Mouse (Mus musculus) ovary, postnatal 14 days (tissue): ENCODE data around the gene Klhl21.

Source experiments
- DNase-seq: peaks from one replicate; pipeline ENCODE4 v3.0.0; 2022; ENCODE audit warnings: low spot score

Klhl21 gene

DNA sequence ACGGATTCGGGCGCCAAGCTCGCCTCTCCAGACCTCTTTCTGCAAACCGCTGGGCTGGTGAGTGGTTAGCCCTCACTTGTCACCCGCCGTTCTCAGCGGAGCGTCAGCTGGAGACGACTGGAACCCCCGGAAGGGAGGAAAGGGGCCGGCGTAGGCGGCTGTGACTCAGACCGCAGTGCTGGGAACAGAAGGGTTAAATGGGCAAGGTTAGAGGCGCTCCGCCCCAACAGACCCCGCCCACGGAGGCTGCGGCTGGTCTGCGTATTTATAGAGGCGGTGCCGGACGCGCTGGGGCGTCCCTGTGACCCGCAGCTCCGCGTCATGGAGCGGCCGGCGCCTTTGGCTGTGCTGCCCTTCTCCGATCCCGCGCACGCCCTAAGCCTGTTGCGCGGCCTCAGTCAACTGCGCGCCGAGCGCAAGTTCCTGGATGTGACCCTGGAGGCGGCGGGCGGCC lies at the start of gene Klhl21:
Klhl21 (plus strand) TSS at position 182 of the 454 bp plus-strand sequence.
- peak; percentile 86 for DNase-seq

DNA sequence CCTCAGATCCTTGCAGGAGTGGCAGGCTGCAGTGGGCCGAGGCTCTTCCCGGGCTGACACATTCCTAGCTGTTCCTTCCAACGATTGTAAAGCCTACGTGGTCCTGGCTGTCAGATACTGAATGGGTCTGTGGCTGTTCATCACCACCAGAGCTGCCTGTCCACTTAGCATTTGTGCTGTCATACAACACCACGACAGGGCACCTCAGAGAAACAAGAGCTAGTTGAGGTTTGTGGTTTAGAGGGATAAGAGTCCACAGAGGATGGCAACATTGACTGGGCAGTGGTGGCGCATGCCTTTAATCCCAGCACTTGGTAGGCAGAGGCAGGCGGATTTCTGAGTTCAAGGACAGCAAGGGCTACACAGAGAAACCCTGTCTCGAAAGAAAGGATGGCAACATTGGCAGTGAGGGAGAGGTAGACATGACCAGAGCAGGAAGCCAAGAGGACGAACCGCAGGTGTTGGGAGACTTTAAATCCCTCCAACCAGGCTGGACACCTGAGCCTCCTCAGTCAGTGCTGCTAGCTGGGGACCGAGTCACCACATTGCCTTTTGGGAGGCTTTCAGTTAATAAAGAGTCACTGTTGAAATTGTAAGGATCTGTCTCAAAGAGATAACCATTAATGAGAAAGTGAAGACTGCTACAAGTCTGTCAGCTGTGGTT lies 48.6 kb upstream of the Klhl21 start:
- no peak for DNase-seq

DNA sequence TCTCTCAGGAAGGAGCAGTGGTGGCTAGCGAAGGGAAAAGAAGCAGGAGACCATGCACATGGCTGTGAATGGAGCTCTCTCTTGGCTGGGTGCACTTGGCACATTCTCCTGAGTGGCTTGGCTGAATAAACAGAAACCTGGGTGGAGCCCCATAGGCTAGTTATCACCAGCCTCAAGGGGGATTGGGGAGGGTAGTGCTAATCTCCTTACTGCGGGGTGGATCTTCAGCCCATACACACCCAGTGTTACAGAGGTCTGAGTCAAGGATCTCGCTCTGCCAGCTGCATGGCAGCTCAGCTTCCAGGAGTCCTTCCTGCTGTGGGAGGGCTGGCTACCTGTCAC lies 48.1 kb upstream of the Klhl21 start:
- no peak for DNase-seq

DNA sequence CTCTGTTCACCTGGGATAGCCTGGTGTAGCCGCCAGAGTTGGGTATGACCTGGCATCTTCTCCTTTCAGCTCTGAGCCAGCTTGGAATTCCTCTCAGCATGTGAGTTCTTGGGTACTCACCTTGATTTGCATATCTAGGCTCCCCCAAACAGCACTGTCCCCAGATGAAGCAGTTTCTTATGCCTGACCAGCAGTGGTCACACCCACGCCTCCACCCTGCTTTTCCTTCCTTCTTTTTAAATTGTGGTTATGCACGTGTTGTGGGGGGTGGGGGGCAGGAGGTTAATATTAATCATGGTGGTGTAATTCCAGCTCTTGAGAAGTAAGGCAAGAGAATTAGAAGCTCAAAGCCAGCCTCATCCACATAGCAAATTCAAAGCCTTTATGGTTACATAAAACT lies 45.8 kb upstream of the Klhl21 start:
- no peak for DNase-seq

DNA sequence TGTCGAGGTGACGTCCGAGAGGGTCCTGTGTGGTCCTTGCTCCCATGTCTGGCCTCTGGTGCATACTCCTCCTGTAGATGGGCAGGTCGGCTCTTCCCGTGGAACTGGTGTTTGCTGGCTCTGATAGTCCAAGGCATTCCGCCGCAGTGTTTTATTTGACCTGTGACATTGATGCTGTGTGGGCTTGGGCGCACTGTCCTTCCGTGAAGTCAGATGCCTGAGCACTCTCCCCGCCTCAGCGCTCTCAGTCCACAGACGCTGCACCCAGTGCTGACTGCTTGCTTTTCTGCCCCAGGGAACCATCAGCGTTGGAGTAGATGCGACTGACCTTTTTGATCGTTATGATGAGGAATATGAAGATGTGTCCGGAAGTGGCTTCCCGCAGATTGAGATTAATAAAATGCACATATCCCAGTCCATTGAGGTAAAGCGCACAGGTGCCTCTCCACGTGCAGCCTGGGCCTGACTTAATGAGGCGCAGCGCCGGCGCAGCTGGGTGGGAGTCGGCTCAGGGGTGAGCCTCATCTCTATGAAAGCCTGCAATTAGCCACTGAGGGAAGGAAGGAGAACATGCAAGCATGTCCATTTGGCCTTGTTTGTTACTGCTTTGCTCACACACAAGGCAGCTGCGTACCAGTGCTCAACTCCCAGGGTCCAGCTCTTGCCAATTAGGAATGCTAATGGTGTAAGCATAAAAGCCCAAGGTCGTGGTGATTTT lies 40.2 kb upstream of the Klhl21 start:
- no peak for DNase-seq

DNA sequence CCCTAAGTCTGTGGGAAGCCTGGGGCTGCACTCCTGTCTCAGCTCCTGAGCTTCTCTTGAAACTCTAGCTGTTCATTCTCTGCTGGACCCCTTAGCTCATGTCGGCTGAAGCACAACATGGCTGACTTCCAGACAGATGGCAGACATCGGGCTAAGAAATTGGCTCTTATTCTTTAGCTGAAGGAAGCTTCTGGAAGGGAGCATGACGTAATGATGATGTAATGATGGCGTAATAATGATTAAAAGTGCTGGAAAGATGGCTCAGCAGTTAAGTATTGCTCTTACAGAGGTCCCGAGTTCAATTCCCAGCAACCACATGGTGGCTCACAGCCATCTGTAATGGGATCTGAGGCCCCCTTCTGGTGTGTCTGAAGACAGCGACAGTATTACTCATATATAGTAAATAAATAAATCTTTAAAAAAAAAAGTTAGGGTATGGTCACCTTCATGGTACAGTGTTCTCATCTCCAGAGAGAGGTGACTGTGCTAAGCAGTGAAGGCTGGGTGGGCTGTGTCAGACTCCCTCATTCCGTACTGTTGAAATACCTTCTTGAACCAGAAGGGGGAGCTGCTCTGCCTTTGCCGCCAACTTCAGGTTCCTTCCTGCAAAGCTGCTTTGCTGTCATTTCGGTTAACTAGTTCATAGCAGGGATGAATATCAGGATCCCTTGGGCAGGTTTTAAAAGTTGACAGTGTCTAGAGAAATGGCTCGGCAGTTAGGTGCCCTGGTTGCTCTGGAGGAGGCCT lies 36.2 kb upstream of the Klhl21 start:
- no peak for DNase-seq

DNA sequence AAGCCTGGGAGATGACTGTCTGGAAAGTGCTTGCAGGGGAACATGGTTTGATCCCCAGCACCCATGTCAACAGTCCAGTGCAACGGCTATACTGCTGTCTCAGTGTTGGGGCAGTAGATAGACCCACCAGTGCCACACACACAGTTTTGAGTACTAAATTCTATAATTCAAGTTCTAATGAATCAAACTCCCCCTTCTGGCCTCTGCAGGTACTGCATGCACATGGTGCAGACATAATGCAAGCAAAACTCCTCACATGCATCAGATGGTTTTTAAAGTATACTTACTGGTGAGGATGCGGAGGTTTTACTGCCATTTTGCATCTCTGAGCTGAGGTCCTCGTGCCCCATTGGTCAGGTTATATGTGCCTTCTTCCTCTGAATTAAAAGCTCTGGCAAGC lies 33.2 kb upstream of the Klhl21 start:
- no peak for DNase-seq

DNA sequence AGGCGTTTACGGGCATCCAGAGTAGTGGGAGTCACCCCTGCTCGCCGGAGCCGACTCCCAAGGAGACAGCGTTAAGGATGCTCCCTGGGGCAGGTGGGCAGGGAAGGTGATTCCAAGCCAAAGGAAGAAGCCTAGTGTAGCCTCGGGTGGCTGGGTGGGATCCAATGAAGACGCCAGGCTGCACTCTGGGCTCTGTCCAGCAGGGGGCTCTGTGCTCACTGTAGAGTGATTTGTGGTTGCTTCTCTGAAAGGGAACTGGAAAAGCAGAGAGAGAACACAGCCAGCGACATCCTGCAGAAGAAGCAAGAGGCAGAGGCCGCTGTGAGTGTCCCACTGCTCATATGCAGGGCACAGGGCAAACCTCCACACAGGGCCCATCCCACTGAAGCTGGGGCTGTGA lies 30.9 kb upstream of the Klhl21 start:
- DNase-seq, result peak; percentile 88

DNA sequence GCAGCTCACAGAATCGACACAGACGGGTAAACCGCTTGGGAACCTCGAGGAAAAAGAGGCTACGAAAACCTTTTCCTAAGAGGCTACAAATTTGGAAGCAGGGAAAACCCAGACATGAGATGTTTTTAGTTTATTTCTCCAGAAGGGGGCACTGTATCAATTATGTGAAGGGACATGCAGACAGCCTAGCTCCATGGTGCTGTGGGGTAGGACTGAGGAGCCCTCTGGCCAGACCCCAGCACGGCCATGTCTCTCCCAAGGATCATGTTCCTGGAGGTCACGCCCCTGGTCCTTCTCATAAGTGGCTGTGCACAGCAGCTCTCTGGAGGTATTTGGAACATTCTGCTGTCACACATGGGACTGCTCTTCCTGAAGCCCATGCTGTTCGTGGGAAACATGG lies 27.9 kb upstream of the Klhl21 start:
- no peak for DNase-seq

DNA sequence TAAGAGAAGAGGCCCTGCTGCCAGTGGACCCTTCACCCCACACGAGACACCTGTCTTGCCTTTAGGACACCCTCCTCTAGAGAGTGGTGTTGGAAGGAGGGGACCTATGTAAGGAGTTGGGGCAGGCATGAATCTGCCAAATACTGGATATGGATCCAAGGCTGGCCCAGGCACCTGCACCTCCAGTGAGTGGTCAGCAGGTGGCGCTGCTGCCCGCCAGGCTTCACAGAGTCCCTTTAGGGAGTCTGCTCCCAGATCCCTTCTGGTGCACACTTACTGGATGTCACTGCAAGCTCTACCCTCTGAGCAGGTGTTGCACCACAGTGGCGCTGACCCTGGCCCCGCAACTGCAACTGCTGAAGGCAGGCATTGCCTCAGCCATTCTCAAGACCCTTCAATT lies 27.2 kb upstream of the Klhl21 start:
- DNase-seq, result peak; percentile 76

DNA sequence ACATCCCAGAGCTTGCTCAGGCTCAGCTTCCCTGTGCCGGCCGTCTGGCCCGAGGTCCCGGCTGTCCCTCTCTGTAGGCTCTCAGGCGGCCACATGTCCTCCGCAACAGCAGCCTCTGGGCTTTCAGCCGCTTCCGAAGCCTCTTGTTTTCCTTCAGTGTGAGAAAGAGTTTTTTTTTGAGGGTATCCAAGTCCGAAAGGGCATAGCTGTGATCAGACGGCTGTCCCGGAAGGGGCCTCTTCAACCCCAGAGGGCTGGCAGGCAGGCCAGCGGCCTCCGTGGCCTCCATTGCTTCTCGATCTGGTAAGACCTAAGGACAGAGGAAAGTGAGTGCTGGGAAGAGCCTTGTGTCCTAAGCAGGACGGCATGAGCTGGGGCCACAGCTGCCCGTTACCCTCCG lies 25.6 kb upstream of the Klhl21 start:
- DNase-seq, result no peak

DNA sequence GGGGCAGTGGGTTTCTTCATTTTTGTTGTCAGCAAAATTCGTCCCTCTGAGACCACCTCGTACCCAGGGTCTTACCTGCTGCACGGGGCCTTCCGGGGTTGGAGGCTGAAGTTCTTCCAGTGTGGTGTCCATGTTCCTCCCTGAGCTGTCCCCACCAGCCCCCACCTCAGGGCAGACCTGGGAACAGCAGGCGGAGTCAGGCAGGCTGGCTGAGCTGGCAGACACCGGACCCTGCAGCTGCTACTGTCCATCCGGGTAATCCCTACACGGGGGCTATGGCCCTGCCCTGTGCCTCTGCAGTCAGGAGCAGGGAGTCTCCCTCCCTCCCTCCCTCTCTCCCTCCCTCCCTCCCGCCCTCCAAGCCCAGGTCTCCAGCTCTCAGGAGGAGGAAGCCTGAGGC lies 25.0 kb upstream of the Klhl21 start:
- DNase-seq, result no peak

DNA sequence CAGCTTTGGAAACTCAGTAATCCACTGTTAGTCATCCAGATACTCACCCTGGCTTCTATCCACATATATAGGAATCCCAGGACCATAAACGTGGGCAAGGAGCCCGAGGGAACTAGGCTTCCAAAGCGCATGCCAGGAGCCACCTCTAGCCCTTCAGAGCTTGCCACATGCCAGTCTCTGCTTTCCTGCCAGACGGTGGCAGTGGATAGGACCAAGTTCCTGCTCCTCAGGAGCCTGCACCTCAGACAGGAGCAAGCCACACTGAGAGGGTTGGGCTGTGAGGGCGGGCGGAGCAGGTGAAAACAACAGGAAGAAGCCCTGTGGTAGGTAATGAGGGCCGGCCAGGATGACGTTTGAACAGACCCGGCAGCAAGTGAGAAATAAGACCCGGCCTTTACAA lies 22.7 kb upstream of the Klhl21 start:
- DNase-seq, result no peak

DNA sequence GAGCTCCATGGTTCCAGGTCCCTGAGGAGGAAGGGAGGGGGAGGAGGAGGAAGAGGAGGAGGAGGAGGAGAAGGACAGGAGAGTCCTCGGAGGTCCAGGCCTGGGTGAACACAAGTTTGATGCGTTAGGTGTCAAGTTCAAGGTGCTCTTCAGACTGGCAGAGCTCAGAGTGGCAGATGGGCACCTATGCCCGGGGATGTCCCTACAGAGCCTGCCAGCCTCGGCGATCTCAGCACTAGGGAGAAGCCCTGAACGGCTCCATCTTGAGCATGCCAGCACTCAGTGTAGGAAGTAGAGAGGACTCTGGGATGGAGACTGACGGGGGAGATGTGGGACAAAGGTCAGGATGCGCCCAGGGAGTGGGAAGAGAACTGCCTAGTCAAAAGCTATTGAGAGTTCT lies 22.0 kb upstream of the Klhl21 start:
- no peak for DNase-seq

DNA sequence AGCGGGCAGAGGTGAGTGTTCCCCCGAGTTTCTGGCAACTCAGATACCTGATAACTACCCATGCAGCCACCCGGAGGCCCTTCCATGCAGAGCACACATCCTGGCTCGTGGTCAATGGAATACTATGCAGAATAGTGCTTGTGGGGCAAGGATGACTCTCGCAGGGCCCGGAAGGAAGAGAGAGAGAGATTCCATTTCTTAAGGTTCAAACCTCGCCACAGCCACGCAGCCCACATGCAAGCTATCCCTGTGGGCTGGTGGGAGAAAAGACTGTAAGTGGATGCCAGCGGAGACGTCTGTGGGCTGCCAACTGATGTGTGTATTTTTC lies 20.6 kb upstream of the Klhl21 start:
- no peak for DNase-seq

DNA sequence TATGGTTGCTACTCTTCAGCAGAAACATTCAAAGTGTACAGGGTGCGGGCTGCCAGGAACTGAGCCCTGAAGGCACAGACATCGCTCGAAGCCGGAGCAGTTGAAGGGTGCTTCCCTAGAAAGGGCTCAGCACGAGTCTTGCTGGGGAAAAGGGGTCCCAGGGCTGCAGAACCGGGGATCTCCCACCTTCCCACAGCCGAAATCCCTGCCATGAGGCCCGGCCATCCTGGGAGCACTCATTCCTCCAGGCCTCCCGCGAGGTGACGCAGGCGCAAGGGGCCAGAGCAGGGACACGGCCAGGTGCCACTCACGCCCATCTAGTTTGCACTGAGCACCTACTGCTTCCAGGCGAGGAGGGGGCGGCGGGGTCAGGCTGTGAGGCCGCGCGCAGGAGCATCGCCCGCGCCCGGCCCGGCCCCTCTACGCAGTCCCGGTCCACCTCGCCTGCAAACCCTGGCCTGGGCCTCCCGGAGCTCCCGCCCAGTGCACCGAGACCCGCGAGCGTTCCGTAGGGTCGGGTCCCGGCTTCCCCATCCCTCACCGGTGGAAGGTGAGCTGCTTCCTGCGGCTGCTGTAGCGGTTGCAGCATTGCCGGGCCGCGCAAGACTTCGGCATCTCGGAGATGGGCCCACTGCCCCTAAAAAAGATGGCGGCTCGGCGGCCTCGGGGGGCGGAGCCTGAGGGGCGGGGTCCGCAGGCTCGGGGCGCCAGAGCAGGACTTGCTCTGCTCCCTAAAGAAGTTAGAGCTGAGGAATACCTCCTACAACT lies 20.1 kb upstream of the Klhl21 start, which contains the start of gene Thap3:
Thap3 (minus strand) TSS at position 656 of the 768 bp plus-strand sequence.
- peak; percentile 78 for DNase-seq

DNA sequence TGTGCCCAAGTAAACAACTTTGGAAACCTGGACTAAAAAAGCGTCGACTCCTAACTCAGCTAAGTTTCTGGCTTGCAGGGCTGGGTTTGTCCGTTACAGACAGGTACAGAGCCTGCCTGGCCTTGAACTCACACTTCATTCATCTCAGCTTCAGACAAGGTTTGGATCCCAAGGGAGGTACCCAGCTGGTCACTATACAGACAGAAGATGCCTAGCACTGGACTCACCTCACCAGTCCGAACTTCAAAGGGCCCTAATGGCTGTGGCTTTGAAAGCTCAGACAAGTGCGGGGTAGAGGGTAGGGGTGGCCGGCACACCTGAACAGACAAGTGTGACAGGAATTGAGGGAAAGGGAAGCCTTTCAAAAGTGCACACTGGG lies 19.5 kb upstream of the Klhl21 start:
- DNase-seq, result no peak

DNA sequence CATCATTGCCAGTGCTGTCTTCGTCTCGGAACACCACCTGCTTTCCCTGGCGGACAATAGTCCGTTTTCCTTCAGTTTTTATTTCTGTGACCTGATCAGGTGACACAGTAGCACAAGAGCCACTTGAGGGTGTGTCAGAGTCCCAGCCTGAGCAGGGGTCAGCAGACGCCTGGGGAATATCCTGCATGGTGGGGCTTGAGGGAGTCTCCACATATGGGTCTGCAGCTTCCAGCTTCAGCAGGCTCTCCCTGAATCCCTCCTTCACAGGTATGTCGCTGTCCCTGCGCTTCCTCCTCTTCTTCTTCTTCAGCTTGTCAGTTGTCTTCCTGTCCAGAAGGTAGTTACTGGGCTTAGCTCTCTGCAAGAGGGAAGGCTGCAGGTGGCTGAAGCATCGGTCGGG lies 16.5 kb upstream of the Klhl21 start:
- DNase-seq, result no peak

DNA sequence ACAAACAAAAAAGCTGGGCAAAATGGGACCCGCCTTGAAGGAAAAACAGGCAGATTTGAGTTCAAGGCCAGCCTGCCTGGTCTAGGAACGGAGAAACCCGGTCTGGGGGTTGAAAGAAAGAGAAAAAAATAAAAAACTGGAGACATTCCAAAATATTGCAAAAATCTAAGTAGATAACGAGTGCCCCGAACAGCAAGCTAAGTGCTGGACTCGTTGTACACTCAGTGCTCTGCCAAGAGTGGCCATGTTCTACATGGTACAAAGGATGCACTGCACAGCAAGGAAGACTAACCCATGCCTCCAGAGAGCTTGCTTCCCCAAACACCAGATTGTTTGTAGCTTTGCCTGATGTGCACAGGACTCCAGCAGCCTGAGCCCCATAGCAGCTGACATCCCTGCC lies 15.6 kb upstream of the Klhl21 start:
- DNase-seq, result no peak

DNA sequence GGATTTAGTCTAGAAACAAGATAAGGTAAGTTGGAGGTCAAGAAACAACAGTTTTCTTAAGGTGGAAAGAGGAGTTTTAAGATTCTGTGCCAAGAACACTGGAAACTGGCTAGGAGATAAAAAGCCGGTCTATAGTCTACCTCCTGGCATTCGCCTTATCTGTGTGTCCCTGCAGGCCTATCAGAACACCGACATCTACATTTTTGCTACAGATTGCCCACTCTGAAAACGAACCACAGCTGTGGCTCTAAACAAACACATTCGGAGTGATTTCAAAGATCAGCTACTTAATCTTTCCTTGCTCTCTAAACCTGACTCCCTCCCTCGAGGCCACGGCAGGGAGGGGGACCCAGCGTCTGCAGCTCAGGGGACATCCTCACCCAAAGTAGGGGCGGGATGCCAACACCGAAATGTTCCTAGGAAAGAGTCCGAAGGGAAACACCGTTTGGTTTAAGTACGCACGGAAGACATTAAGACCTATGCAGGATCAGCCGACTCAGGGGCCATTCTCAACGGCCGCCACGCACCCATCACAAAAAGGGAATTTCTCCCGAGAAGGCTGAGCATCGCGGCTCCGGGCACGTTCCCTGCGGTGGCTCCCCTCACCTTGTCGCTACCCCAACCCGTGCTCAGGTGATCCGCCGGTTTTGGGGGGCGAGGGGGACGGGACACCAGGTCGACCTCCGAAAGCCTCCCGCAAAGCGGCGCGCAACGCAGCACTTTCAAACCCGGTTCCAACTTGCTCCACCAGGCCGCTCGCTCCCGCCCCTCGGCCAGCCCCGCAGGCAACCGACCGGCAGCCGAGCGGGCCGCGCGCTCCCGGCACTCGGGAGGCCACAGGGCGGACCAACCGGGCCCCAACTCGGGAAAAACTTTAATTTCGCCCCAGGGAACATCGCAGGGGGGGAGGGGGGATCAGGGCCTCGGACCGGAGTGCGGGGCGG lies 14.1 kb upstream of the Klhl21 start:
- DNase-seq, result no peak

DNA sequence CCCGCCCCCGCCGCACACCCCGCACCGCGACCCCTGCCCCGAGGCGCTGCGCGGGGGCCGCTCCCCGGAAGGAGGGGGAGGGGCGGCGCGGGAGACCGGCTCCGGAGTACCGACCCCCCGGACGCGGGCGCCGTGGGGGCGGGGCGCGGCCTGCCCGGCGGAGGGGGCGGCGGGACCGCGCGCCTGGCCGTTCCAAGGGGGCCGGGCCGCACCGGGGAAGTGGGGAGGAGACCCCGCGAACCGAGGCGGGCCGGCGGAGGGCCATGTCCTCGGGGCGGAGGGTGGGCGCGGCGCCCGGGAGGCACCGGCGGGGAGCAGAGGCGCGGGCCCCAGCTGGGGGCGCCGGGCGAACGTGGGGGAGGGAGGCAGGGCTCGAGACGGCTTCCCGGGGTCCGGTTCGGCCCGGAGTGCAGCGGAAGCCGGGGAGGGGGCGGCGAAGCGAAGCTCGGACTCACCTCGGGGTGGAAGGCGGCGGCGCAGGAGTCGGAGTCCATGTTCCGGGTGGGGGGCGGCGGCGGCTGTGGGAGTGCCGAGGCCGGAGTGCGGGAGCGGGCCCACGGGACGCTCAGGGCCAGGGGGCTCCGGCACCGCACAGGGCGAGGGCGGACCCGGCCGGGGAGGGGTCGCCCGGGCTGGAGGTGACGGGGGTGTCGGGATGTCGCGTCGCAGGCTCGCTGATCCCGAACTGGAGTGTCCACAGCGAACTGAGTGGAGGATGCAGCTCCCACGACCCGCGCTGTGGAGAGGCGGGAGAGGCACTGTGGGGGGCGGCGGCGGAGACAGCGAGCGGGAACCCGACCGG lies 13.0 kb upstream of the Klhl21 start:
- DNase-seq, result no peak
